Mouse (Mus musculus): ENCODE results near the gene Cers3.

Gene Cers3

GRCm38 (mm10) chr7:66779944-66780942, 36.9 kb downstream of the Cers3 start:
- DNase-seq (ENCODE audit: low spot score): no peak

GRCm38 (mm10) chr7:66786476-66786875, 43.2 kb downstream of the Cers3 start:
- DNase-seq (ENCODE audit: low spot score): no peak

GRCm38 (mm10) chr7:66787816-66788215, 44.5 kb downstream of the Cers3 start:
- DNase-seq (ENCODE audit: low spot score): no peak

- no peak for DNase-seq (ENCODE audit: low spot score)
Measured at GRCm38 (mm10) chr7:66789860-66790748, 46.8 kb downstream of the Cers3 start.

- no peak for DNase-seq (ENCODE audit: low spot score)
Measured at GRCm38 (mm10) chr7:66791022-66791421, 47.7 kb downstream of the Cers3 start.

- DNase-seq (ENCODE audit: low spot score): no peak
Measured at GRCm38 (mm10) chr7:66796909-66797308, 53.6 kb downstream of the Cers3 start.

GRCm38 (mm10) chr7:66797345-66797744, 54.0 kb downstream of the Cers3 start:
- DNase-seq (ENCODE audit: low spot score): no peak

GRCm38 (mm10) chr7:66798826-66799225, 55.5 kb downstream of the Cers3 start:
- no peak for DNase-seq (ENCODE audit: low spot score)

GRCm38 (mm10) chr7:66800784-66801183, 57.5 kb downstream of the Cers3 start:
- DNase-seq (ENCODE audit: low spot score): no peak

GRCm38 (mm10) chr7:66801785-66802184, 58.5 kb downstream of the Cers3 start:
- no peak for DNase-seq (ENCODE audit: low spot score)

- DNase-seq (ENCODE audit: low spot score): no peak
Measured at GRCm38 (mm10) chr7:66803798-66804197, 60.5 kb downstream of the Cers3 start.

- DNase-seq (ENCODE audit: low spot score): no peak
Measured at GRCm38 (mm10) chr7:66806801-66807200, 63.5 kb downstream of the Cers3 start.

GRCm38 (mm10) chr7:66810436-66810835, 67.1 kb downstream of the Cers3 start:
- DNase-seq (ENCODE audit: low spot score): no peak

- DNase-seq (ENCODE audit: low spot score): no peak
Measured at GRCm38 (mm10) chr7:66811294-66811693, 68.0 kb downstream of the Cers3 start.

GRCm38 (mm10) chr7:66812289-66812688, 69.0 kb downstream of the Cers3 start:
- DNase-seq (ENCODE audit: low spot score): no peak

- DNase-seq (ENCODE audit: low spot score): no peak
Measured at GRCm38 (mm10) chr7:66812737-66813136, 69.4 kb downstream of the Cers3 start.

- DNase-seq (ENCODE audit: low spot score): no peak
Measured at GRCm38 (mm10) chr7:66813172-66813571, 69.9 kb downstream of the Cers3 start.

GRCm38 (mm10) chr7:66815526-66815925, 72.2 kb downstream of the Cers3 start:
- DNase-seq (ENCODE audit: low spot score): no peak

- DNase-seq (ENCODE audit: low spot score): no peak
Measured at GRCm38 (mm10) chr7:66820034-66820433, 76.7 kb downstream of the Cers3 start.

GRCm38 (mm10) chr7:66830803-66831202, 87.5 kb downstream of the Cers3 start:
- no peak for DNase-seq (ENCODE audit: low spot score)

GRCm38 (mm10) chr7:66831295-66831694, 88.0 kb downstream of the Cers3 start:
- DNase-seq (ENCODE audit: low spot score): no peak

- peak; percentile 94 for DNase-seq (ENCODE audit: low spot score)
Measured at GRCm38 (mm10) chr7:66839463-66840007, 96.2 kb downstream of the Cers3 start, which contains the start of gene Adamts17. Adamts17 (plus strand) TSS chr7:66839735.

Data from left cerebral cortex, adult 11 months (tissue).